Mouse (Mus musculus) thymus, postnatal 10 days (tissue): Measurements from ENCODE around the gene Dydc2.

Experiments used
- DNase-seq, 2 experiments: peaks; one replicate each; pipeline ENCODE4 v3.0.0; 2021; ENCODE audit warnings: low spot score in 2 of 2

The Dydc2 gene

GRCm38 (mm10) chr14:41035146-41035798, 33.7 kb downstream of the Dydc2 start:
- DNase-seq = peak in 1 of 2 experiments; percentile 60

GRCm38 (mm10) chr14:41033135-41034110, 35.6 kb downstream of the Dydc2 start:
- peak; percentile 45 to 78 for DNase-seq

- DNase-seq = no peak
Measured at GRCm38 (mm10) chr14:41030989-41031513, 38.0 kb downstream of the Dydc2 start.

- DNase-seq = no peak
Measured at GRCm38 (mm10) chr14:41029303-41029702, 39.7 kb downstream of the Dydc2 start.

GRCm38 (mm10) chr14:41025594-41026284, 43.3 kb downstream of the Dydc2 start:
- no peak for DNase-seq

- no peak for DNase-seq
Measured at GRCm38 (mm10) chr14:41025087-41025486, 43.9 kb downstream of the Dydc2 start.

GRCm38 (mm10) chr14:41021246-41021645, 47.8 kb downstream of the Dydc2 start:
- no peak for DNase-seq

GRCm38 (mm10) chr14:41017460-41017859, 51.5 kb downstream of the Dydc2 start:
- DNase-seq = no peak

GRCm38 (mm10) chr14:41014701-41015240, 54.2 kb downstream of the Dydc2 start:
- no peak for DNase-seq

- DNase-seq = peak; percentile 78 to 82
Measured at GRCm38 (mm10) chr14:41013630-41014613, 55.1 kb downstream of the Dydc2 start, which contains the start of gene Fam213a. Fam213a (minus strand) TSS chr14:41013788.

- no peak for DNase-seq
Measured at GRCm38 (mm10) chr14:41013143-41013542, 55.9 kb downstream of the Dydc2 start.

- DNase-seq = no peak
Measured at GRCm38 (mm10) chr14:41011916-41012315, 57.1 kb downstream of the Dydc2 start.

- no peak for DNase-seq
Measured at GRCm38 (mm10) chr14:41008138-41008537, 60.9 kb downstream of the Dydc2 start.

GRCm38 (mm10) chr14:41007641-41008040, 61.4 kb downstream of the Dydc2 start:
- no peak for DNase-seq

- no peak for DNase-seq
Measured at GRCm38 (mm10) chr14:41006899-41007298, 62.1 kb downstream of the Dydc2 start.

GRCm38 (mm10) chr14:41006263-41006662, 62.7 kb downstream of the Dydc2 start:
- no peak for DNase-seq

GRCm38 (mm10) chr14:41005716-41006115, 63.3 kb downstream of the Dydc2 start:
- DNase-seq = no peak

- no peak for DNase-seq
Measured at GRCm38 (mm10) chr14:41004201-41005141, 64.5 kb downstream of the Dydc2 start.

GRCm38 (mm10) chr14:41001576-41001975, 67.4 kb downstream of the Dydc2 start:
- DNase-seq = no peak
